ENCODE assay signal across 19 mouse cellular contexts in genomic region chr7:131437051-131437450, GRCm38 (mm10).
"Had no signal": no experiment of that assay in that cellular context is flagged by ENCODE, and none has a peak within 500 bp of the region (broad histone marks: within the 10 kb centered on the region; RNA-seq: fewer than 3 reads in every experiment).

No protein-coding gene starts in this region.

- H3K9ac ChIP-seq: liver, embryonic 13.5 days; midbrain, embryonic 12.5 days; midbrain, embryonic 15.5 days; neural tube, embryonic 12.5 days; neural tube, embryonic 15.5 days; stomach, embryonic 15.5 days had no signal

- H3K36me3 ChIP-seq: liver, embryonic 13.5 days; neural tube, embryonic 12.5 days had no signal

- DNase-seq: kidney, adult 18-20 months; kidney, adult 9 months; kidney, postnatal 14 days; kidney, postnatal 4 days; layer of hippocampus, postnatal 36 days; liver, embryonic 13.5 days; lung, adult 2 months; lung, postnatal 14 days; lung, postnatal 4 days; right cerebral cortex, adult 18-20 months; right cerebral cortex, postnatal 14 days; right cerebral cortex, postnatal 4 days; thymus, adult 18-20 months had no signal

- H3K4me3 ChIP-seq: left cerebral cortex, adult 2 months; liver, embryonic 13.5 days; midbrain, embryonic 12.5 days; midbrain, embryonic 15.5 days; neural tube, embryonic 12.5 days; neural tube, embryonic 15.5 days; stomach, embryonic 15.5 days had no signal

- H3K4me1 ChIP-seq: liver, embryonic 13.5 days; midbrain, embryonic 12.5 days; midbrain, embryonic 15.5 days; neural tube, embryonic 12.5 days; neural tube, embryonic 15.5 days; stomach, embryonic 15.5 days had no signal

- H3K9me3 ChIP-seq: liver, embryonic 13.5 days; midbrain, embryonic 12.5 days; midbrain, embryonic 15.5 days; neural tube, embryonic 12.5 days; neural tube, embryonic 15.5 days; stomach, embryonic 15.5 days had no signal

- H3K27me3 ChIP-seq: liver, embryonic 13.5 days; midbrain, embryonic 12.5 days; midbrain, embryonic 15.5 days; neural tube, embryonic 12.5 days; neural tube, embryonic 15.5 days; stomach, embryonic 15.5 days had no signal

- H3K27ac ChIP-seq: left cerebral cortex, adult 2 months; liver, embryonic 13.5 days; midbrain, embryonic 12.5 days; midbrain, embryonic 15.5 days; neural tube, embryonic 12.5 days; neural tube, embryonic 15.5 days; stomach, embryonic 15.5 days had no signal

- H3K4me2 ChIP-seq: liver, embryonic 13.5 days; midbrain, embryonic 12.5 days; midbrain, embryonic 15.5 days; neural tube, embryonic 12.5 days; neural tube, embryonic 15.5 days; stomach, embryonic 15.5 days had no signal

- ATAC-seq: midbrain, embryonic 15.5 days had no signal
